18 mouse cellular contexts compared by ENCODE assay signal in genomic region chr12:4689341-4689740, GRCm38 (mm10). TPM values are rescaled to one million over a fixed set of nuclear protein-coding genes. Genes with fewer than 3 reads are reported as not detected.
"Had no signal": no experiment of that assay in that cellular context is flagged by ENCODE, and none has a peak within 500 bp of the region (broad histone marks: within the 10 kb centered on the region; RNA-seq: fewer than 3 reads in every experiment).

No protein-coding gene starts in this region.

- DNase-seq: kidney, adult 9 months; kidney, postnatal 36 days; layer of hippocampus, adult 9-11 months; layer of hippocampus, postnatal 36 days; lung, adult 2 months; lung, postnatal 36 days; retina, postnatal 1 day; right cerebral cortex, postnatal 4 days; spleen, adult 18-20 months; thymus, adult 18-20 months; thymus, postnatal 14 days had no signal

- ATAC-seq: lung, postnatal 0 days; midbrain, embryonic 13.5 days had no signal

- H3K36me3 ChIP-seq: liver, embryonic 15.5 days; midbrain, embryonic 13.5 days; neural tube, embryonic 13.5 days had no signal

- H3K27ac ChIP-seq: kidney, postnatal 0 days; liver, embryonic 15.5 days; midbrain, embryonic 13.5 days; neural tube, embryonic 13.5 days had no signal

- H3K4me1 ChIP-seq: liver, embryonic 15.5 days; midbrain, embryonic 13.5 days; neural tube, embryonic 13.5 days had no signal

- H3K27me3 ChIP-seq: liver, embryonic 15.5 days; midbrain, embryonic 13.5 days; neural tube, embryonic 13.5 days had no signal

- H3K9ac ChIP-seq: liver, embryonic 15.5 days; midbrain, embryonic 13.5 days; neural tube, embryonic 13.5 days had no signal

- H3K9me3 ChIP-seq: liver, embryonic 15.5 days; midbrain, embryonic 13.5 days; neural tube, embryonic 13.5 days had no signal

- H3K4me2 ChIP-seq: liver, embryonic 11.5 days; liver, embryonic 15.5 days; midbrain, embryonic 13.5 days; neural tube, embryonic 13.5 days had no signal

- H3K4me3 ChIP-seq: liver, embryonic 15.5 days; midbrain, embryonic 13.5 days; neural tube, embryonic 13.5 days had no signal

RNA-seq across cellular contexts. Expression of gene Fam228a, which starts 48.9 kb away (rescaled TPM):
- total RNA-seq: monocyte, adult 5-6 weeks had no signal
- polyA plus RNA-seq: lung, adult 2 months had no signal
